Mouse (Mus musculus) gastrocnemius, postnatal 25 days (tissue): Measurements from ENCODE around the gene Scarb2. TPM values are rescaled to one million over a fixed set of nuclear protein-coding genes. Genes with fewer than 3 reads are reported as not detected.
A peak's percentile ranks its signal among the peaks of the same experiment; 100 is the strongest.

Experiments
- DNase-seq: peaks from one replicate; pipeline ENCODE4 v3.0.0; 2022
- total RNA-seq, 2 experiments: library from RNA; stranded (reverse); gene quantifications; 1 replicate in 1 of 2; 2 replicates in 1 of 2; pipeline ENCODE4 v1.2.3; 2021

Gene Scarb2
- total RNA-seq, 2 experiments from 2014 or later = 61.8 to 69.2 TPM

DNA sequence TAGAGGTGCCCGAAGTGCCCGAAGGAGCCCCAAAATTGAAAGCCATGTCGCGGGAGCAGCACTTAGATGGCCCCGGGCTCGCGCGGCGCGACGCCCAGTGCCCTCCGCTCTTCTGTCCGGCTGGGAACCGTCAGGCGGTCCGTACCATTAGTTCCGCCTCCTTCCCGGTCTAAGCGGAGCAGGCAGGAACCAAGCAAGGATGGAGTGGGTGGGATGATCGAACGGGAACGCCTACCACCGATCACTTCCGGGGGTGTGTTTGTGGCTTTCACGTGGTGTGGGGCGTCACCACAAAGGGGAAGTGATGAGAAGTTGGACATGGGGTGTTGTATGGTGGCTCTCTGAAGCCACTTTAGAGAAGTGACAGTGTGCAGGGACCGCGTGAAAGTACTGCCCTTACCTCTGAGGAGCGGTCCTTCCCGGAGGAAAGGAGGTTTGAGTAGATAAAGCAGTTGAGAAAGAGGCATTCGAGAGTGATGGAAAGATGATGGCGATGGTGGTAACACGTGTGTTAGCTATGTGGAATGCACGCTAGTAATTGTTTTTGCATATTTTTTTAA lies 71.5 kb downstream of the Scarb2 start, which contains the start of gene Nup54:
Gene Nup54 (minus strand): TSS at position 195 of the 560 bp plus-strand sequence.
- peak; percentile 96 for DNase-seq

DNA sequence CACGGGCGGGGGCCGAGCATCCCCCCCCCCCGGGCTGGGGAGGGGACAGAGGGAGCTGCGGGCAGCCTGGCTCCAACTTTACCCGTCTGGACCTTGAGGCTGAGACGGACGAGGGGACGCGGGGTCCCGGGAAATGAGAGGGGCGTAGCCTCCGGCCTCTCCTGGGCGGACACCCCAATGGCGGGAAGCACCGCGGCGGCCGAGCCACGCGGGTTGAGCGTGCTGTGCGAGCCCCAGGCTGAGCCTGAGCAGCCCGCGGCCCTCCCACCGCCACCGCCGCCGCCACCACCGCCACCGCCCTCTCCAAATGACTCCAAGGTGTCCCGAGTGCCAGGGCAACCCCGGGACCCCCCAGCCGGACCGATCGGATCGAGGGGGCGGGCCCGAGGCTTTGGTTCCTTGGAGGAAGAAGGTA lies 72.1 kb downstream of the Scarb2 start:
- DNase-seq = no peak

DNA sequence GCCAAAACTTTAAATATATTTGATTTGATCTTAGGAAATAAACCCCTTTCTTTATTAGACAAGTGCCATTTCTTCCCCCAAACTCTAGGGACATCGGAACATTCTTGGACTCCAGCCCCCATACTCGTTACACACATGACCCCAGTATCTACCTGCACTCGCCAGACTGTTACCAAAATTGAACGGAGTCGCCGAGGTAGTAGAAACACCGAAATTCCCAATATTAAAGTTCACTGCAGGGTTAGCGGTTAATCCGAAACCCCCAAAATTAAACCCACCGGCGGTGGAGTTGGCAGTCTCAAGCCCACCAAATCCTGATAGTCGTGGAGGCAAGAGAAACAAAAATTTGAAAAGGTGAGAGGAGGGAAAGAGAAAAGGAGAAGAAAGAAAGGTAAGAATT lies 72.6 kb downstream of the Scarb2 start:
- DNase-seq = no peak

DNA sequence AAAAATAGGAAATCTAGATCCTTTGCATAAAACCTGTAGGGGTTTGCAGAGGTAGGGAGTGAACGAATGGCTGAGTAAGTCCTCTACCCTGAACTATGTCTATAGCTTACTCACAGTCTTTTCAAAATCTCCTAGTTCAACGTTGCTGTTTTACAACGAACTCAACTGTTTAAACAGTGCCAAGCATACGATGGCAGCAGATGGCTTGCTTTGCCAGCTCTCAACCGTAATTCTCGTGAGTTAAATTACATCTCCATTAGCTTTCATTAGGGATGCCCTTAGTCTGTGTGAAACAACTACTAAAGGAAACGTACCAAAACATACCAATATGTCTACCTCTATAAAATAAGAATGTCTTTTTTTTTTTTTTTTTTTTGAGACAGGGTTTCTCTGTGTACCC lies 75.0 kb downstream of the Scarb2 start:
- DNase-seq = no peak

DNA sequence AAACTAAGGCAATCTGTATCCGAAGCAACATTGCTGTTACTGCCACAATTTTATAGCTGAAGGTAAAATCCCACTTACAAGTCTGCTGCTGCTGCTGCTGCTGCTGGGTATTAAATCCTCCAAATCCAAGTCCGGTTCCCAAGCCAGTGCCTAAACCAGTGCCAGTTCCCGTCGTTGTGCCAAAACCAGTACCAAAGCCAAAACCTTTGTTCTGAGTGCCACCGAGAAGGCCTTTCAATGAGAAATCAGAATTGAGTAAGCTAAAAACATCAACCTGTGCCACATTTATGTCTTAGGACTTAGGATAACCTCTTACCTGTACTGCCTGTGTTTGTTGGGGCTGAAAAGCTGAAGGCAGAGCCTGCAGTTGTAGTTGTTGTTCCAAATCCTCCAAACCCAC lies 75.9 kb downstream of the Scarb2 start:
- DNase-seq = no peak

DNA sequence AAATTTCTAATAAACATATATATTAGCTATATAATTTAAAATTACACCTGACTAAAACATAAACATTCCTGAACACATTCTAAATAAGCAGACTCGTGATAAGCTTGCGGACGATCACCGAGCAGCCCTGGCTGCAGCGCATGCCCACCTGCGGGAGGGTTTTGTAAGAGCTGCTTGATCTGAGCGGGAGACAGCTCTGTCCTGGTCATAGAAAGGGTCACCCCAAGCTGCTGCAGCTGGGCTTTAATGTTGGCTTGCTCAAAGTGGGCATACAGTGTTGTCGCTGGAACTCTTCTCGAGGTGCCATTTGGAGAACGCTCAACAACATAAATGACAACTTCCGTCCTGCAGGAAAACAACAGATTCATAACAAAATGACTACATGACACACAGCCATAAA lies 82.5 kb downstream of the Scarb2 start:
- no peak for DNase-seq

DNA sequence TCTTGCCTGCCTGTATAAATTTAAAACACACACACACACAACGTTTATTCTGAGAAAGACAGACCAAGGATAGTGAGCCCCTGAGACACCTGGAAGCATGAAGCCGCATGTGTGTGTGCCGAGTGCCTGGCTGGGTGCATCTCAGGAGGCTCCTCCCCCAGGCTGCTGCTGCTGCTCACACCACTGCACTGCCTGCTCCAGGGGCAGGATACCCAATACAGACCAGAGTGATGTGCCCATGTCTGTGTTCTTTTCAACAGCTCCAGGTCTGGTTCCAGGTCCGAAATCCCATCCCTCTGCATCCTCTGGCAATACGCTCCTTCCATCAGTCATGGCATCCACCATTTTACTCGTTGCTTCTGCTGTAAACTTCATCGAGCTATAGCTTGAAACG lies 92.7 kb downstream of the Scarb2 start:
- no peak for DNase-seq

DNA sequence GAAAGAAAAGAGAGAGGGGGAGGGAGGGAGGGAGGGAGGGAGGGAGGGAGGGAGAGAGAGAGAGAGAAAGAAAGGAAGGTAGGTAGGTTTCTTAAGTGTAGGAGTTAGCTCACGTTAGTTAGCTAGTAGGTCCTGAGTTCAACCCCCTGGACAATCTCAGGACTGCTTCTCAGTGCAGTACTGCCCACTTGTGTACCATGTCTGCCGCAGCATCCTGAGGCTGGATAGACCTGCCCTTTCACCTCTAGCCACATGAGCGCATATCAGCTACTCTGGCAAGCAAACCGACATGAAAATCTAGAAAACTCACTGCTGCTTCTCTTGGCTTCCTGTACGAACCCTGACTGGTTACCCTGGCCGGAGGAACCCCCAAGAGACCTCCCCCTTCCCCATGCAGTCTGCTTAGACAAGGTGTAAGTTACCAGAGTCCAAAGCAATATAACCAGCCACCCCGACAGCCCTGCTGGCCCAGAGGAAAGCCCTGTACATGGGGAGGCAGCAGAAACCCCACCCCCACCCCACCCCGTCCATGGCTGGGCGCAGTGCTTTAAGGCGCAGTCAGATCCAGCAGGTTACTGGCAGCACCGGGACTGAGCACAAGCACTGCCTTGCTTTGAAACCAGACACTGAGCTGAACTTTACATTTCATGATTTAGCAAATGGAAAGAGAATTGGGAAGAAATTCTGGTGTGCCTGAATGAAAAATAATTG lies 93.2 kb downstream of the Scarb2 start:
- DNase-seq = no peak

DNA sequence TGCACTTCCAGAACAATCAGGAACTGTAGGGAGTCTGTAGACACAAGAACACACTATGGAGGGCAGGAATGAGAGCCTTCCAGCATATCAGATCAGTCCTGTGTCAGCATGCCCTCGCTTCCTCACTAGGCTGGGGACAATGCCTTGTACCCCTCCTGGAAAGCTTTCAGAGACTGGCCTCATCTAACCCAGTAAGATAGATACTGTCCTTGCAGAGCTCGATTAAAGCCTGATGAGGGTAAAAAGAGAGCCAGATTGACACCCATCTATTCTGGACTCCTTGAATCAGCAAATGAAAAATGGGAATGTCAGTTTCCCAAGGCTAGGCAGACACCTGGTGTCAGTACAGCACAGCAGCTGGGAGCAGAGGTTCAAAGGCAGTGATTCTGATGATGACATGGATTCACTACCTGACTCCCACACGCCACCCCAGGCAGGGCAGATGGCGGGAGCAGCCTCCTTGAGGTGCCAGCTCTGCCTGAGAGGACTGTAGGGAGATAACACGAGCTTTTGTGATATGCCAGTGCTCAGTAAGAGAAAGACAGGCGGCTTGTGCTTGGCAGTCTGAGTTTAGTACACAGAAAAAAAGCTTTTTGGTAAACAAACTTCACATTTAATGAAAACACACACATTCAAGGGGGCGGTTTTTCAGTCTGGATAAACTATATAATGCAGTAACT lies 95.0 kb downstream of the Scarb2 start:
- DNase-seq = no peak

DNA sequence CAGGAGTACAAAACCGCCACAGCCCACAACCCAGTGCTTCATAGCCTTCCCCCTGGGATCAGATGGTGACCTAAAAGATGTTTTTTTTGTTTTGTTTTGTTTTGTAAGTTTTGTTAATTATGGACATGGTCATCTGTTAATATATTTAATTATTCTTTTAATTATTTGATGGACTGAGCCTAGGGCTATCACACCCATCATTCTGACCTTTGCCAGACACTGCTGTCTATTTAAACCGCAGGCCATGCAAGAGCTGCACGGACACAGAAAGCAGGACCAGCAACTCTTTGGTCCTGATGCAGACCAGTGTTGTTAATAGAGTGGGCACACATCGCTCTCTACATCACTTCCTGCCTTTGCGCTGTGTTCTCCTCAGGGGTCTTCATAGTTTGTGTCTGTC lies 96.1 kb downstream of the Scarb2 start:
- no peak for DNase-seq

DNA sequence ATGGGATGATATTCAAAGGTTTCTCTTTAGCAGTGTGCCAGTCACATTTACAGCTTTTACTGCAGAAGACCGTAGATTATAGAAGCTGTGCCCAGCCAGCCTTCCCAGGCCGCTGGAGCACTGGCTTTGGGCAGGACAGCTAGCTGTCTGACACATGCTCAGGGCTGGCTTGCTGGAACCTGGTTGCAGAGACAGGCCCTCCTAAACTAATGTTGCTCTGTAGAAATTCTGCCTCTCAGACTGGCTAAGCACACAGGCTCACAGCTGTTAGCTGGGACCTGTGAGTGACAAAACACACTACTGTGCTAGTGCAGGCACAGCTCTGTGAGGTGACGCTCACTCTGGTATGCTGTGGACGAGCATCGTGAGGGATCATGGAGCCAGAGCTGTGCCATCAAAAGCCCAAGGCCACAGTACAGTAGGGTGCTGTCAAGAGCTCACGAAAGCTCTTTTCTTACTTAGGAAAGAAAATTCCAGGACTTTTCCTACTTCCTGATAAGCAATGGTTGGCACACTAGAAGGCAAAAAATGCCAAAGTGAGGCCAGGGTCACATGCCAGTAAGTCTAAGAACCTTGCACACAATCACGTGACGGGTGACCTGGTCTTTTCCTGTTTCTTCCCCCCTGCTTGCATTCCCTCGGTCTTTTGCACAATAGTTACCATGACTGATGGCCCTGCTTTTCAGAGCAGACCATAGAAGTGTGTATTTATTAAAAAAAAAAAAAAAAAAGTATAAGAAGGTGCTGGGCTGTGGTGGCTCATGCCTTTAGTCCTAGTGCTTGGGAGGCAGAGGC lies 97.1 kb downstream of the Scarb2 start:
- no peak for DNase-seq

DNA sequence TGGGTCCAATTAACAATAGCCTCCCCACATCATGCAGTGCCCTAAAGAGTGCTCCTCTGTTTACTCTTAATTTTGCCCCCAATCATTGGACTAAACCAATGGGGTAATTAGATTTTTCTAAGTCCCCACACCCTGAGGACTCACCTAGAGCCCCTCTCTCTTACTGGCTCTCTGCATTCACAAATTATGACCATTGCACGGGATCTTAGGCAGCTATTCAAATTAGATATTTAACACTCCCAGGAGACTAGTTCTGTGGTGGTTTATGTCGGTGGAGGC lies 102.3 kb downstream of the Scarb2 start:
- DNase-seq = no peak

DNA sequence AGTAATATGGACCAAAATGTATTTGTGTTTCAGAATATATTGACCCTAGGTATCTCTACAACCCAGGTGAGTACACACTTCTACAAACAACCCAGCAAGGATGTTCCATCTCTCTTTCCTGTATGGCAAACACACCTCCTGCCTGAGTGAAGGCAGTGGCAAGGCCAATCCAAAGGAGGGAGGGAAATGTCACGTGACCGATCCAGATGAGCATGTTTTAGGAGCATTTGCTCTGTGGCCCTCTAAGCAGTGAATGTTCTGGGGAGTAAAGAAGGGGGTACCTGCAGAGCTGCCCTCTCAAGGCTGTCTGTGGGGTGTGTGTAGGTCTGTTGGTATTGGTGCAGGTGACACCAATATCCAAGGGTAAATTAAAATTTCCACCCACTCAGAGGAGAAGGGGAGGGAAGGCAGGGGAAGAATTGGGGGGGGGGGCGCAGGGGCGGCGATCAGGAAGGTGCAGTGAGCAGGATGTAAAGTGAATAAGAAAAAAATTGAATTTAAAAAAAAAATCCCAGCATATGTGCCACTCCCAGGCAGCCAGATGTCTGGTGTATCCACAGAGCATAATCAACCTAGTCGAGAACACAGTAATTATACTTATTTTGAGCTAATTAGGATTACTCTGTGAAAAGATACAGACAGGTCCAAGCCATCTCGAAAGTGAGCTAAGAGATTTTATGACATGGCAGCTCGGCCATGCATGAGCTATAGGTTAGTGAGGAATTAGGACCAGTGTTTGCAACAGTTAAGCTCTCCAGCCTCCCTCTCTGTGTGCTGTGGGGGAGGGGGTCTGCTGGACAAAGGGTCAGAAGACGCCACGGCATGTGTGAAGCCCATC lies 102.9 kb downstream of the Scarb2 start:
- DNase-seq = no peak

DNA sequence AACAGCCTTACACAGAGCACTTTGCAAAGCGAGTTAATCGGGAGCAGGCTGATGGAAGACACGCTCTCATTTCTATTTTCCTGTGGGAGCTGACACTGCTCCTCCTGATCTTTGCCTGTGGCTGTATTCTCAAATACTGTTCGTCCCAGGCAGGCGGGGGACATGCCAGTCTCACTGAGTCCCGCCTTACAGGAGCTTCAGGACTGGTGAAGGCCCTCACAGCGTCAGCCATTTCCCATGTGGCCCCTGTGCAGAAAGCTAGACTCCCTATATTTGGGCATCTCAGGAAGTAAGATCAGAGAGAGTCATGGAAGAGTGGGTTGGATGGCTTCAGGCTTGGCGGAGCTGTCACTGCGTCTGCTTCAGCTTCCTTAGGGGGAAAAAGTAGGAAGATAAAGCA lies 103.8 kb downstream of the Scarb2 start:
- no peak for DNase-seq

DNA sequence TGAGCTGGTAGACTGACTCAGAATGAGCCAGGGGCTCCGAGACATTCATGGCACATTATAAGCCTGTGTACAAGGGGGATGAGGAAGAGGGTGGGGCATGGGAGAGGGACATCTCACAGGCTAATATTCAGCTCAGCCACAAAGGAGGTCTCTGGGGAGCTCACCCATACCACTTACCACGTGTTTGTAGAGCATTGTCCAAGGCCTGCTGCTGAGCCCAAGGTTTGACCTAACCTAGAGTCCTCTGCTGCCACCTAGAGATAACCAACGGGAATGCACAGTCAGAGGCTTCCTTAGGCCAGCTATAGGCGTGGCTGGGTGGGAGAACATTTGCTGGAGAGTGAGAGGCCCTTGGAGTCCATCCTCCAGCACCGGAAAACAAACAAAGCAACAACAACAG lies 108.5 kb downstream of the Scarb2 start:
- peak; percentile 66 for DNase-seq

DNA sequence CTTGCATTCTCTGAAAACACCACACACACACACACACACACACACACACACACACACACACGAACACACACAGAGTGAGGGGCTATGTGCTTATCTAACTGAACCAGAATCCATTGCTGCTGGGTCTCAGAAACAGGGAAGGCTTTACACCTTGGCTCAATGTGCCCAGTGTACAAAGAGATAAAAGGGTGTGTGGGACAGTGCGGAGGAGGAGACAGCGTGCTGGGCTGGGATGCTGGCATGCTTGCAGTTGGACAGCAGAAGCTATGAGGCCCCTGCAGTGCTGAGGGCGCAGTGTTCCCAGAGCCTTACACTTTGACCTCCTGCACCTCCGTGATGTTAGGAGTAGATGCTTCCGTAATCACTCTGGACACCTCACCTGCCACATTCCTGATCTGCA lies 110.2 kb downstream of the Scarb2 start:
- DNase-seq = no peak

DNA sequence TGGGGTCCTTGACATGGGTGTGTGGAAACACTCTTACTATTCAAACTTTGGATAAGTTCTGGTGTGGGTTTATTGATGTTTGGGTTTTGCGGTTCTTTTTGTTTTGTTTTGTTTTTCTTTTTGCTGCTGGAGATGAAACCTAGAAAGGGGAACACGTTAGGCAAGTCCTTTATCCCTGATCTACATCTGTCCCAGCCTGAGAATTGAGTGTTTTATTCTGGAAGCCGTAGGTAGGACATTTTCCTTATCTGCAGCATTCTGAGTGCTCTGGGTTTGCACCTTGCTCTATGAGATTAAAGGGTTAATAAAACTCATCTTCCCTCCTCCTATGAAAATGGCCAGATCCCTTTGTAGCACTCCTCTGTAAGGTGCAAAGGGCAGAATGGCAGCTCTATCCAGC lies 110.9 kb downstream of the Scarb2 start:
- no peak for DNase-seq

DNA sequence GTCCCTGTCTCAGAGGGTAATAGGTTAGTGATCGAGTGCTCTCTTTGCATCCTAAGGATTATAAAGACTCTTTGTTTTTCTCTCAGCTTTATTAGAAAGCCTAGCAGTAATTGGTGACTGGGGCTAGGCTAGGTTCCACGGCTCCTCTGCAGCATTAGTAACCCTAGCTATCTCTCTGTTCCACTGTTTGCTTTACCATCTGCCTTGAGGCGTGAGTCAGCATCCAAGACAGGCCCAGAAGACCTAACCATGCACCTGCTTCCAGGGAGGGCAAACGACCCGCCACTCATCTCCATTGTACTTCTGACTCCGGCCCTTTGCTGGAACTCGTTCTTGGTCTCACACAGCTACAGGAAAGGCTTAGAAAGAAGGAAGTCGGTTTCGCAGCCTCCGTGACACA lies 112.8 kb downstream of the Scarb2 start:
- DNase-seq = no peak

DNA sequence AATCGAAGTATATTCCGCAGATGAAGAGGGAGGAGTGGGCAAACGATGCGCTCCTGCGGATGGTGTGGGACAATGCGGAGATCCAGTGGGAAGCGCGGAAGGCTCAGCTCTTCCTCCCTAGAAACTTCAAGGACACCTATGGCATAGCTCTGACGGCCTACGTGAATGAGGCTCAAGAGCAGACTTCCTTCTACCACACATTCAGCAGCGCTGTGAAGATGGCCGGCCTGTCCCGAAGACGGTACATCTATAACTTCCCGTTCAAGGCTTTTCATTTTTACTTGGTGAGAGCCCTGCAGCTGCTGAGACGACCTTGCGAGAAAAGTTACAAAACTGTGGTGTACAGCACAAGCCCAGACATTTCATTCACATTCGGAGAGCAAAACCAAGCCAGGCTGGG lies 114.1 kb downstream of the Scarb2 start:
- no peak for DNase-seq
